Mouse (Mus musculus): Measurements from ENCODE around the gene Ddit4.

DNA sequence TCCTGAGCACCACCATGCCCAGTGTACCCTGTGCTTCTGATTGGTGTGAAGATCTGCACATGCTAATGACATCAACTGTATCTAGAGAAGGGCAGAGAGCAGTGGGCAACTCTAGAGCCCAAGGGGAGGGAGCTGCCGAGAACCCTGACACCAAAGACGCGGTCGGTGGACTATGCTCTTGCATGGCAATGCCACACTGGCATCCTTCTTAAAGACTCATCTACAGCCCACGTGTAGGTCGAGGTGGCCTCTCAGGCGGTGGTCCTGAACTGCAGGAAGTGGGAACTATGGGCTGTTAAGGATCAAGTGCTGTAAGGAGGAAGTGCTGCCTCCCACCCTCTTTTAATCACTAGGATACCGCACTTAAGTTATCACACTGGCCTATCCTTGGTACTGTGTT lies 40.4 kb upstream of the Ddit4 start:
- TF ChIP-seq EP300 (IDR thresholded peaks at IDR 0.05; ENCODE audit: low read depth) = no peak
- TF ChIP-seq CTCF (IDR thresholded peaks at IDR 0.05; ENCODE audit: low read depth) = no peak
